Mouse (Mus musculus): ENCODE results near the gene Zyx.

GRCm38 (mm10) chr6:42376504-42377019, 27.1 kb downstream of the Zyx start:
- TF ChIP-seq POLR2A (IDR thresholded peaks at IDR 0.05; ENCODE audit: low read depth, low read length) = no peak
- TF ChIP-seq CTCF (IDR thresholded peaks at IDR 0.05; ENCODE audit: extremely low read depth, insufficient read length, insufficient replicate concordance, low read depth, low read length) = no peak
